Mouse (Mus musculus): Measurements from ENCODE around the gene Mif.
"Not testable (repeated sequence)": the region's sequence is repeated elsewhere in the genome, so short reads cannot be mapped to it uniquely, and the experiment has no call there.

Gene Mif

GRCm38 (mm10) chr10:75859786-75860470 is at the start of gene Mif:
Gene Mif, minus strand, starts transcription at chr10:75860240.
- DNase-seq (ENCODE audit: low read depth, low spot score), result peak; percentile 87

DNA sequence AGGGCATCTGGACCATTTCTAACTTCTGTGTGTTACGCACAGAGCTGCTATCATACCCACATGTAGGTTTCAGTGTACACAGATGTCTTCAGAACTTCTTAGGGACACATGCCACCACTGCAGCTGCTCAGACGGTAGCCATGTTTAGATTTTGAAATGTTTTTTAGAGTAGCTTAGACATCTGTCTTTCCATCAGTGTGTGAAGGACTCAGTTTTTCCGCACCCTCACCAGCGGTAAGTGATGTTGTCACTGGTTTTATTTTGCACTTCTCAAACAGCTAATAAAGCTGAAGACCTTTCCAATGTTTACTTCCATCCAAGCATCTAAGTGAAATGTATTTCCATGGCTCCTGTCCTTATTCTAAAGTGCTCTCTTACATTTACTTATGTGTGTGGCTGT is 46.8 kb upstream of the Mif start:
- no peak for DNase-seq (ENCODE audit: low read depth, low spot score)

DNA sequence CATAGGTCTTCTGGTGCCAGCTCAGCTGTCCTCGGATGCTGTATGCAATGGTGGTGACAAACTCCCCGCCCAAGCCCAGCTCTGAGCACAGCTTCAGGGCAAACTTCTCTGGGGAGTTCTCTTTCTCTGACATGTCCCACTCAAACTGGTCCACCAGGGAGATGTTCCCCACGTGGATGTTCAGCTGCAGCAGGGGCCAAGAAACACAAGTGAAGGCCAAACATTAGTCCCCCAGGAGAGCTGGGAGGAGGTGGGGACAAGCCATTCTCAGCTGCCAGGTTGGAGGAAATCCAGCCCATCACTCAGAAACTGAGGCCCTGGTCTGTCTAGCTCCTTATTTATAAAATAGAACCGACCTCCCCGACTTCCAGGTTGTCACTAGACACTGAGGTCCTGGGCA is 44.4 kb upstream of the Mif start:
- no peak for DNase-seq (ENCODE audit: low read depth, low spot score)

DNA sequence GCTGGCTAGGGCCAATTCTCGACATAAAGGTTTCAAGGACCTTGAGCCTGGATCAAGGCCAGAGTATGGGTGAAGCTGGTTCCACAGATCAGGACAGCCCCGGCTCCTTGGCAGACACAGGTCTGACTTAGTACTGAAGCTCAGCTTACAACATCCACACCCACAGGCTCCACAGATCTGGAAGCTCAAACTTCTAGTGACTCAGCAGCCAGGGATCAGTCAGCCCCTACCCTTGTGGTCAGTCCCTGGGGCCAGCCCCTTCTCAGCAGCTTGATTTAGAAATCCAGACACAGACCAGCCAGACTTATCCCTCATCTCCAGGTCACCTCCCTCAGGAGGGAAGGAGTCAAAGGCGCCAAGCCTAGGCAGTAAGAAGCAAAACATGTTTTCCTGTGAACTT is 38.8 kb upstream of the Mif start:
- no peak for DNase-seq (ENCODE audit: low read depth, low spot score)

GRCm38 (mm10) chr10:75898039-75898564 is 38.1 kb upstream of the Mif start:
- no peak for DNase-seq (ENCODE audit: low read depth, low spot score)

DNA sequence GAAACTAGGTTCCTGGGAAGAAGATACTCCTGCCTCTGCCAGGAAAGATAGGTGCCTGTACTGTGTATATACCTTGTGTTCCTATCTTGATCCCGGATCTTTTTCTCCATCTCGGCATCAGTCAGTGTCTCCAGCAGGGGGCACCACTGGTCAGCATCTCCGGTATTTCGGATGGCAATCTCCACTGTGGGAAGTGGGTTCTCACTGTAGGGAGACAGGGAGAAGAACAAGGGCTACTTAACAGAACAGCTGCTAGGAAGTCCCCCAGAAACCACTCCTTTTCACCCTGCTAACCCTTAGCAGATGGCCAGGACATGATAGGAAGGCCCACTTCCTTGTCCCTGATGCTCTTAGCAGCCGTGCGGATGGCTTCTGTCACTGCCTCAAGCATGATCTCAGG is 37.3 kb upstream of the Mif start:
- peak; percentile 45 for DNase-seq (ENCODE audit: low read depth, low spot score)

- no peak for DNase-seq (ENCODE audit: low read depth, low spot score)
These were observed 36.2 kb upstream of the Mif start for GRCm38 (mm10) chr10:75896208-75896607.

GRCm38 (mm10) chr10:75895730-75896129 is 35.7 kb upstream of the Mif start:
- DNase-seq (ENCODE audit: low read depth, low spot score), result no peak

GRCm38 (mm10) chr10:75894601-75895000 is 34.6 kb upstream of the Mif start:
- DNase-seq (ENCODE audit: low read depth, low spot score), result no peak

DNA sequence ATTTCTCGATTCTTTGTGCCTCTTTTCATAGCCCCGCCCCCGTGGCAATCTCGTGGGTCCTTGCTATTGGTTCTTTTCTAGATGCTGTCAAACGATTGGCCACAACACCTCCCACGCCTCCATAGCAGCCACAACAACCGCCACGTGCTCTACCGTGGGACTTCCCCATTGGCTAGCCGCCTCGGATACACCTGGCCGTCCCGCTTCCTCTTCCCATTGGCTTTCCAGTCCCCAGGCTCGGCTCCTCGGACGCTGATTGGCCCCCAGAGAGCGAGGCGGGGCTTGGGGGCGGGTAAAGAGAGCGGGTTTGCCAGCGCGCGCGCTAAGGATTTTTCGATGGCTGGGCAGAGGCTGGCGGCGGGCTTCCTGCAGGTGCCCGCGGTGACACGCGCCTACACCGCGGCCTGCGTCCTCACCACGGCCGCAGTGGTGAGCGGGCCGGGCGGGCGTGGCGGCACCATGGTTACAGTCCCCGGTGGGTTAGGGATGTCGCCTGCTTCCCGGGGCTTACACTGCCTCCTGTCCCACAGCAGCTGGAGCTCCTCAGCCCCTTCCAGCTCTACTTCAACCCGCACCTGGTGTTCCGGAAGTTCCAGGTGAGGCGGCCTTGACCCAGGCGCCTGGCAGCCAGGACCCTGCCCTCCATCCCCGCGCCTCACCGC is 33.2 kb upstream of the Mif start, which contains the start of gene Derl3:
Gene Derl3 (plus strand): TSS at position 325 of the 662 bp plus-strand sequence.
- peak; percentile 96 for DNase-seq (ENCODE audit: low read depth, low spot score)

DNA sequence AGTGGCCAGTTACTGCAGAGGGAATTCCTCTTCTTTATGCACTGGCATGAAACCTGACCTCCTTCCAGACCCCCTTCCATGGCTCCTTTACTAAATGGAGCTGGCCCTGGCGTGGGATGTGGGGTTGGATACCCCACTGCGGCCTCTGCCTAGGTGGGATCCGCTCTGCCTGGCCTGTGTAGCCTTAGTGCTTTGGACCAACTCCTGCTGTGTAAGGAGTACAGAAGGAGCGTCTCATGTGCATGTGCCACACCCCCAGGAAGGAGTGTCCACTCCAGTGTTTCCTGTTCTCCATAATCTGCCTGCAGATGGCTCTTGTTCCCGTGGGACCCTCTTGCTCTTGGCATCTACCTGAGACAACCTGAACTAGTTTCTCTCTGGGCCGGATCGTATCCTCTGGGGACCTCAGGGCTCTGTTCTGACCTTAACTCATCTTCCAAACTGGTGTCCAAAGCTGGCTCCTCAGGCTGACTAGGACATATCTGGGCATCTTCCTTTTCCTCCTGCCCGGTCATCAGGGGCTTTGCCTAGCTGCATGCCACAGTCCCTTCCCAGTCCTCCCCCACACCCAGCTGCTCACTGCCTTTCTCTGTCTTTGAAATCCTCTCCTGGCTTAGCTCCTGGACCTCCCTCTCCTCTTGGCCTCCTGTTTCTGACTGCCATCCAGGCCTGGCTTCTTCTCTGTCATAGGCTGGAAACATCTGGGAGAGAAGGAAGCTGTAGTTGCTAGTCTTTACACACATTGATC is 29.5 kb upstream of the Mif start:
- DNase-seq (ENCODE audit: low read depth, low spot score), result no peak

GRCm38 (mm10) chr10:75887504-75887903 is 27.5 kb upstream of the Mif start:
- DNase-seq (ENCODE audit: low read depth, low spot score), result not testable (repeated sequence)

DNA sequence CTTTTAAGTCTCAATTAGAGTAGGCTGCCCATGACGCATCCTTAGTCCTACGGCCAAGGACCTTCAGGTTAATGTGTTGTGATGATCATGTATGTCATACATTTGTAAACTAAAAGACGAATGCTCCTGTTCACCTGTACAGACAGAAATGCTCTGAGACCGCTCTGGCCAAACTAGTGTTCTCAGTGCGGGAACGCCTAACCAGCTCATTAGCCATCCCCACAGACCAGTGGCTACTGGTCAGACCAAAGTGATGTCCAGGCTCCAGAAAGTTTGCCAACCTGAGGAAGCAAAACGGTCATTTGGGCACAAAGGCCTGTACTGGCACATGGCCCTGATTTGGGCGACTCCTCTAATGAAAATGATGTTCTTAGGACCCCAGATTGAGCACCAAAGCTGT is 24.7 kb upstream of the Mif start:
- DNase-seq (ENCODE audit: low read depth, low spot score), result no peak

- DNase-seq (ENCODE audit: low read depth, low spot score), result peak; percentile 79
These were observed 23.2 kb upstream of the Mif start for GRCm38 (mm10) chr10:75883232-75883552.

- DNase-seq (ENCODE audit: low read depth, low spot score), result no peak
These were observed 22.6 kb upstream of the Mif start for GRCm38 (mm10) chr10:75882433-75883231.

- no peak for DNase-seq (ENCODE audit: low read depth, low spot score)
These were observed 21.8 kb upstream of the Mif start for GRCm38 (mm10) chr10:75881578-75882432.

DNA sequence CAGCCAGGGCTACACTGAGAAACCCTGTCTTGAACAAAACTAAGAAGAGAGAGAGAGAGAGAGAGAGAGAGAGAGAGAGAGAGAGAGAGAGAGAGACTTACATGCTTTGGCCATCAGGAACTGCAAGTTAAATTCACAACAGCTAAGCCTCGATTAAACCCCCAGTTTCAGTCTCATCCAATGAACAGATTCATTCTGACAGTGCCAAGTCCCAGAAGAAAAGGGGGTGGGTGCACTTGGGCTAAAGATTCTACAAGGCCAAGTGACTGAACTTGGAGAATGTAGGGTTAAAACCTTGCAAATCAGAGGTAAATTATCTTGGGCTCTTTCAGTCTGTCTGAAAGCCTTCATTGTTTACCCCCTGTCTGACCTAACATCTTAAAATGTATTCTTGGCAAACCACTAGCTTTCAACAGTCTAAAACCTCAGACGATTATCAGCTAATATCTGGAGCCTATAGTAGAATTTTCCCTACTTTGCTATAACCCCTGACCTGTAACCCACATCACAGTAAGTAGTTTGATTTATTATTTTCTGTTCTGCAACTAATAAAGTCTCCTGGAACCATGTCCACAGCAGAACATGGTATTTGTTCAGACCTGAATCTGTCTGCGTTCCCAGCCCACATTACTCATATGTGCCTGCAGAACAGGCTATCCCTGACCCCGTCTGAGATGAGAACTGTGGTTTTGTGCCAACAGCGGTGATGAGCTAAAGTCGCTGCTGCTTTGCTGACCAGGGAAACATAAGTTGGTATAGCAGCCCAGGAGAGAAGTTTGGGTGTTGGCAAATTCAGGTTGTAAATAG is 20.9 kb upstream of the Mif start:
- DNase-seq (ENCODE audit: low read depth, low spot score), result no peak

- DNase-seq (ENCODE audit: low read depth, low spot score), result no peak
These were observed 20.3 kb upstream of the Mif start for GRCm38 (mm10) chr10:75880351-75880750.

DNA sequence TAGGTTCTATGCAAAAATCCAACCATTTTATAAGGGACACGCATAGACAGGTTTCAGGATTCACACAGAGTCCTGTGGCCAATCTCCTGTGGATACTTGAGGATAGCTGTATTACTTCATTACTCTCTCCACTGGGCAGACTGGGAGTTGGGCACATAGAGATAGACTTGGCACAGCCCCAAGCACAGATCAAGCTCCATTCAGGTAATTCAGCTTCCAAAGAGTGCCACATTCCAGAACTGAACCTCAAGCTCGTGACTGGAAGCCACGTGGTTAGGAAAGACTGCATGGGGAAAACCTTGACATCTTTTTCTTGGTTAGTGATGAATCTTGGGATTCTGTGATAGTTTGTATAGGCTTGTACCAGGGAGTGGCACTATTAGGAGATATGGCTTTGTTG is 18.8 kb upstream of the Mif start:
- DNase-seq (ENCODE audit: low read depth, low spot score), result no peak
